Mouse (Mus musculus) forebrain, embryonic 11.5 days (tissue): ENCODE data around the gene Klhl2. TPM values are rescaled to one million over a fixed set of nuclear protein-coding genes. Genes with fewer than 3 reads are reported as not detected.

Source experiments
- ATAC-seq: fragments of 200-750 bp; cut with Nextera tagmentation; replicated peaks from 2 replicates; pipeline ENCODE4 v1.8.0; 2017; ENCODE audit warnings: moderate TSS enrichment; ENCODE audit not compliant: low FRiP score
- DNase-seq: peaks from one replicate; pipeline ENCODE4 v3.0.0-alpha.2; 2017; ENCODE audit warnings: low spot score
- H3K27ac ChIP-seq: fragments of 300-500 bp; sonication (generic); 2 replicates; pipeline ENCODE4 v1.5.1; 2014; ENCODE audit warnings: low read depth, low read length
- H3K27me3 ChIP-seq: fragments of 300-500 bp; sonication (generic); 2 replicates; pipeline ENCODE4 v1.6.1; 2014; ENCODE audit warnings: mild to moderate bottlenecking, low read length, mixed read lengths; ENCODE audit not compliant: control insufficient read depth, insufficient read depth
- H3K36me3 ChIP-seq: fragments of 300-500 bp; sonication (generic); 2 replicates; pipeline ENCODE4 v1.6.1; 2014; ENCODE audit warnings: mild to moderate bottlenecking, low read length, moderate library complexity, mixed read lengths; ENCODE audit not compliant: control insufficient read depth, insufficient read depth
- H3K4me1 ChIP-seq: fragments of 300-500 bp; sonication (generic); replicated peaks from 2 replicates; pipeline ENCODE4 v1.6.1; 2014; ENCODE audit warnings: low read length, mixed read lengths; ENCODE audit not compliant: control insufficient read depth, insufficient read depth
- H3K4me2 ChIP-seq: fragments of 300-500 bp; sonication (generic); 2 replicates; pipeline ENCODE4 v1.6.1; 2014; ENCODE audit warnings: low read depth, mild to moderate bottlenecking, low read length, moderate library complexity, mixed read lengths; ENCODE audit not compliant: severe bottlenecking
- H3K4me3 ChIP-seq: fragments of 300-500 bp; sonication (generic); 2 replicates; pipeline ENCODE4 v1.5.1; 2014; ENCODE audit warnings: low read depth, low read length
- H3K9ac ChIP-seq: fragments of 300-500 bp; sonication (generic); 2 replicates; pipeline ENCODE4 v1.6.1; 2014; ENCODE audit warnings: low read length
- H3K9me3 ChIP-seq: fragments of 300-500 bp; sonication (generic); 2 replicates; pipeline ENCODE4 v1.6.1; 2016; ENCODE audit warnings: low read length, mixed read lengths; ENCODE audit not compliant: control insufficient read depth
- WGBS: fragments of 180-500 bp; shearing (Covaris S2); extraction: QIAGEN DNeasy Blood & Tissue Kit; methylation state at CpG from one replicate; pipeline ENCODE4 v1.1.7; 2014; 5-methylcytosine and 5-hydroxymethylcytosine counted together
- polyA plus RNA-seq: library from polyadenylated mRNA; unstranded; fragments of >200 nt; fragmentation: Nextera tagmentation; extraction: Ambion mirVana; gene quantifications from 2 replicates; pipeline ENCODE4 v1.2.1, GENCODE M21; 2014

Gene Klhl2
- 22.6 and 26.0 TPM in 2 replicates for polyA plus RNA-seq

GRCm38 (mm10) chr8:64849897-64850541 is at the start of gene Klhl2:
TSS of gene Klhl2 (minus strand) at chr8:64850017.
- Histone ChIP-seq H3K4me2 (peak within 1 kb of the TSS; percentile 74), H3K4me1 (peaks cover 6% of the 10 kb centered on the region; the same call in 1 of the 2 replicates), H3K27ac (peak within 1 kb of the TSS; percentile 62), H3K36me3 (no peaks in the 10 kb centered on the region), H3K9me3 (no peaks in the 10 kb centered on the region), H3K27me3 (no peaks in the 10 kb centered on the region), H3K4me3 (peak within 1 kb of the TSS; percentile 95), H3K9ac (peak within 1 kb of the TSS; percentile 92)
- WGBS = under 1% methylated on average over 38 of the region's 68 CpGs
- DNase-seq = peak; percentile 86
- ATAC-seq = peak; percentile 84

GRCm38 (mm10) chr8:64898710-64899109 is 48.9 kb upstream of the Klhl2 start:
- Histone ChIP-seq H3K27me3 (no peaks in the 10 kb centered on the region), H3K27ac (no peak overlapping the region), H3K4me3 (no peak overlapping the region), H3K9ac (no peak overlapping the region), H3K36me3 (no peaks in the 10 kb centered on the region), H3K4me1 (no peaks in the 10 kb centered on the region), H3K4me2 (no peak overlapping the region), H3K9me3 (no peaks in the 10 kb centered on the region)
- 43% methylated on average over 4 of the region's 4 CpGs for WGBS
- DNase-seq (no peak), ATAC-seq (no peak)

GRCm38 (mm10) chr8:64896731-64897130 is 46.9 kb upstream of the Klhl2 start:
- H3K4me1 ChIP-seq = no peaks in the 10 kb centered on the region
- no peak overlapping the region for H3K9ac ChIP-seq
- no peak for DNase-seq
- WGBS = 92% methylated on average over 5 of the region's 5 CpGs
- H3K27ac ChIP-seq = no peak overlapping the region
- no peaks in the 10 kb centered on the region for H3K36me3 ChIP-seq
- no peak overlapping the region for H3K4me3 ChIP-seq
- H3K27me3 ChIP-seq = no peaks in the 10 kb centered on the region
- no peak for ATAC-seq
- no peaks in the 10 kb centered on the region for H3K9me3 ChIP-seq
- H3K4me2 ChIP-seq = no peak overlapping the region

GRCm38 (mm10) chr8:64880619-64881200 is 30.9 kb upstream of the Klhl2 start:
- Histone ChIP-seq H3K27ac (no peak overlapping the region), H3K36me3 (no peaks in the 10 kb centered on the region), H3K9me3 (no peaks in the 10 kb centered on the region), H3K27me3 (no peaks in the 10 kb centered on the region), H3K4me3 (no peak overlapping the region), H3K4me1 (no peaks in the 10 kb centered on the region), H3K4me2 (no peak overlapping the region), H3K9ac (no peak overlapping the region)
- no peak for DNase-seq
- WGBS = 51% methylated on average over 13 of the region's 13 CpGs
- ATAC-seq = no peak

- H3K9me3 ChIP-seq = no peaks in the 10 kb centered on the region
- ATAC-seq = no peak
- H3K36me3 ChIP-seq = no peaks in the 10 kb centered on the region
- DNase-seq = no peak
- H3K4me2 ChIP-seq = no peak overlapping the region
- H3K27me3 ChIP-seq = no peaks in the 10 kb centered on the region
- H3K4me3 ChIP-seq = no peak overlapping the region
- WGBS = 89% methylated on average over 22 of the region's 22 CpGs
- no peaks in the 10 kb centered on the region for H3K4me1 ChIP-seq
- no peak overlapping the region for H3K9ac ChIP-seq
- no peak overlapping the region for H3K27ac ChIP-seq
Observed at GRCm38 (mm10) chr8:64877630-64878312, 28.0 kb upstream of the Klhl2 start.

- no peaks in the 10 kb centered on the region for H3K27me3 ChIP-seq
- 90% methylated on average over 12 of the region's 12 CpGs for WGBS
- no peak overlapping the region for H3K4me3 ChIP-seq
- no peak overlapping the region for H3K4me2 ChIP-seq
- H3K9ac ChIP-seq = no peak overlapping the region
- H3K27ac ChIP-seq = no peak overlapping the region
- no peaks in the 10 kb centered on the region for H3K36me3 ChIP-seq
- H3K9me3 ChIP-seq = no peaks in the 10 kb centered on the region
- DNase-seq (no peak), ATAC-seq (no peak)
- H3K4me1 ChIP-seq = no peaks in the 10 kb centered on the region
Observed at GRCm38 (mm10) chr8:64871469-64872165, 21.8 kb upstream of the Klhl2 start.

- Histone ChIP-seq H3K4me1 (no peaks in the 10 kb centered on the region), H3K9me3 (no peaks in the 10 kb centered on the region), H3K4me3 (no peak overlapping the region), H3K9ac (no peak overlapping the region), H3K4me2 (no peak overlapping the region), H3K27me3 (no peaks in the 10 kb centered on the region), H3K36me3 (no peaks in the 10 kb centered on the region), H3K27ac (no peak overlapping the region)
- WGBS = 71% methylated on average over 2 of the region's 2 CpGs
- no peak for DNase-seq
- ATAC-seq = no peak
Observed at GRCm38 (mm10) chr8:64870218-64870617, 20.4 kb upstream of the Klhl2 start.

- ATAC-seq (peak; percentile 82), DNase-seq (no peak)
- Histone ChIP-seq H3K4me3 (peak overlapping the region; percentile 95), H3K36me3 (no peaks in the 10 kb centered on the region), H3K4me2 (peak overlapping the region; percentile 74), H3K9me3 (no peaks in the 10 kb centered on the region), H3K27ac (peak overlapping the region; percentile 62), H3K9ac (peak overlapping the region; percentile 92), H3K4me1 (peaks cover 6% of the 10 kb centered on the region; the same call in 1 of the 2 replicates), H3K27me3 (no peaks in the 10 kb centered on the region)
- WGBS = 1% methylated on average over 83 of the region's 100 CpGs
Observed at GRCm38 (mm10) chr8:64849091-64849896, 523 bp downstream of the Klhl2 start.
